ENCODE assay signal across 15 mouse cellular contexts in the genomic region with DNA sequence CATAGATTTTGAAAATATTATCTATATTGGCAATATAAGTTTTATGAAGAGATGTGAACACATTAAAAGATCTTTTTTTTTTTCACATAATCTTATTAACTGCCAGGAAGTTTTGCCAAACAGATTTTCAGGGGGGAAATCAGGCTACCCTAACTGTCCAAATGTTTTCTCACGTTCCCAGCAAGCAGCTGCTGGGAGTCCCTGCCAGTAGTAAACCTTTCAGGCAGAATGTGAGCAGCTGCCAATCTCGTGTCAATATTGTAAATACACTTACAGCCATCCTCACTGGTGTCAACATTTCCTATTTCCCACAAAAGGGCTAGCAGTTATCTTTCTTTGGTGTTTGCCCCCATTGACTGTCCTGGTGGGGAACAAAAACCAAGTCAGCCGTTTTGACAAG.
A peak's percentile ranks its signal among the peaks of the same experiment; 100 is the strongest.
DNase-seq lines count a peak whose midpoint lies in the region; ATAC-seq and TF ChIP-seq lines count a peak whose summit lies in the region.
"Had no signal": no experiment of that assay in that cellular context is flagged by ENCODE, and none has a peak within 500 bp of the region (broad histone marks: within the 10 kb centered on the region; RNA-seq: fewer than 3 reads in every experiment).

No protein-coding gene starts in this region.

- H3K4me2 ChIP-seq in forebrain, embryonic 14.5 days (ENCODE audit: low read length): no peak overlapping the region
- H3K4me2 ChIP-seq in forebrain, embryonic 12.5 days: no peak overlapping the region
- H3K4me2 ChIP-seq in forebrain, embryonic 16.5 days (ENCODE audit: low read length): no peak overlapping the region
- no peak overlapping the region for H3K4me2 ChIP-seq in hindbrain, postnatal 0 days (ENCODE audit: low read depth, low read length)
- H3K4me2 ChIP-seq: embryonic facial prominence, embryonic 12.5 days had no signal

- no peaks in the 10 kb centered on the region for H3K9me3 ChIP-seq in forebrain, embryonic 14.5 days (replicated peaks; ENCODE audit: control insufficient read depth, low read length)
- no peaks in the 10 kb centered on the region for H3K9me3 ChIP-seq in forebrain, embryonic 12.5 days
- no peaks in the 10 kb centered on the region for H3K9me3 ChIP-seq in forebrain, embryonic 16.5 days (ENCODE audit: control insufficient read depth, low read length)
- H3K9me3 ChIP-seq in forebrain, embryonic 10.5 days: no peaks in the 10 kb centered on the region
- H3K9me3 ChIP-seq in hindbrain, postnatal 0 days (ENCODE audit: low read length): no peaks in the 10 kb centered on the region
- H3K9me3 ChIP-seq: embryonic facial prominence, embryonic 10.5 days; embryonic facial prominence, embryonic 12.5 days had no signal

- TF ChIP-seq POLR2A in brain, embryonic 14.5 days (IDR thresholded peaks at IDR 0.05; ENCODE audit: borderline replicate concordance, extremely low read depth, insufficient read depth, insufficient read length, poor library complexity, severe bottlenecking): no peak

- TF ChIP-seq CTCF in brain, embryonic 14.5 days (IDR thresholded peaks at IDR 0.05; ENCODE audit: borderline replicate concordance, extremely low read depth, insufficient read depth, insufficient read length): no peak
- TF ChIP-seq CTCF in hindbrain, postnatal 0 days (IDR thresholded peaks at IDR 0.05; ENCODE audit: low read depth): no peak

- H3K4me1 ChIP-seq in forebrain, embryonic 14.5 days (ENCODE audit: control insufficient read depth, insufficient read depth, low read length): no peaks in the 10 kb centered on the region
- 0 out of 2 replicates have a peak, but pooled peaks cover 4% of the 10 kb centered on the region for H3K4me1 ChIP-seq in forebrain, embryonic 12.5 days
- peaks cover 3% of the 10 kb centered on the region; the same call in 1 of the 2 replicates for H3K4me1 ChIP-seq in forebrain, embryonic 16.5 days (replicated peaks; ENCODE audit: control insufficient read depth, insufficient read depth, low read length)
- H3K4me1 ChIP-seq in forebrain, embryonic 10.5 days: peaks cover 9% of the 10 kb centered on the region
- H3K4me1 ChIP-seq in hindbrain, postnatal 0 days (ENCODE audit: insufficient read depth, low read length): no peaks in the 10 kb centered on the region
- H3K4me1 ChIP-seq: embryonic facial prominence, embryonic 12.5 days had no signal

- DNase-seq in forebrain, embryonic 14.5 days (ENCODE audit: low spot score): peak; percentile 70
- no peak for DNase-seq in forebrain, embryonic 10.5 days (ENCODE audit: extremely low spot score, low spot score)
- peak; percentile 75 for DNase-seq in brain, embryonic 14.5 days (ENCODE audit: low read depth)
- DNase-seq in hindbrain, postnatal 0 days (ENCODE audit: low spot score): no peak
- DNase-seq: adrenal gland, adult 2 months; adrenal gland, postnatal 10 days; adrenal gland, postnatal 25 days; cerebellum, adult 11-12 months; cerebellum, adult 2 months; cerebellum, adult 9-11 months; cerebellum, postnatal 25 days had no signal

- H3K9ac ChIP-seq in forebrain, embryonic 14.5 days (ENCODE audit: low read length): no peak overlapping the region
- no peak overlapping the region for H3K9ac ChIP-seq in forebrain, embryonic 12.5 days
- H3K9ac ChIP-seq in forebrain, embryonic 16.5 days (replicated peaks; ENCODE audit: low read depth, low read length): no peak overlapping the region
- no peak overlapping the region for H3K9ac ChIP-seq in hindbrain, postnatal 0 days (replicated peaks; ENCODE audit: low read length)
- H3K9ac ChIP-seq: embryonic facial prominence, embryonic 12.5 days had no signal

- H3K36me3 ChIP-seq in forebrain, embryonic 14.5 days (ENCODE audit: control insufficient read depth, insufficient read depth, low read length): no peaks in the 10 kb centered on the region
- no peaks in the 10 kb centered on the region for H3K36me3 ChIP-seq in forebrain, embryonic 12.5 days (replicated peaks)
- H3K36me3 ChIP-seq in forebrain, embryonic 16.5 days (ENCODE audit: control insufficient read depth, insufficient read depth): no peaks in the 10 kb centered on the region
- no peaks in the 10 kb centered on the region for H3K36me3 ChIP-seq in forebrain, embryonic 10.5 days (replicated peaks)
- no peaks in the 10 kb centered on the region for H3K36me3 ChIP-seq in hindbrain, postnatal 0 days (ENCODE audit: insufficient read depth, low read length)
- H3K36me3 ChIP-seq: embryonic facial prominence, embryonic 10.5 days; embryonic facial prominence, embryonic 12.5 days had no signal

- no peaks in the 10 kb centered on the region for H3K27me3 ChIP-seq in forebrain, embryonic 14.5 days (replicated peaks; ENCODE audit: control insufficient read depth, insufficient read depth, low read length)
- no peaks in the 10 kb centered on the region for H3K27me3 ChIP-seq in forebrain, embryonic 12.5 days
- no peaks in the 10 kb centered on the region for H3K27me3 ChIP-seq in forebrain, embryonic 16.5 days (replicated peaks; ENCODE audit: control insufficient read depth, insufficient read depth, low read length)
- no peaks in the 10 kb centered on the region for H3K27me3 ChIP-seq in forebrain, embryonic 10.5 days (ENCODE audit: poor library complexity, severe bottlenecking)
- no peaks in the 10 kb centered on the region for H3K27me3 ChIP-seq in hindbrain, postnatal 0 days (ENCODE audit: insufficient read depth, low read length)
- H3K27me3 ChIP-seq: embryonic facial prominence, embryonic 12.5 days had no signal

- H3K27ac ChIP-seq in forebrain, embryonic 14.5 days (ENCODE audit: low read depth, low read length): no peak overlapping the region
- H3K27ac ChIP-seq in forebrain, embryonic 12.5 days: no peak overlapping the region
- no peak overlapping the region for H3K27ac ChIP-seq in forebrain, embryonic 16.5 days (ENCODE audit: low read length)
- no peak overlapping the region for H3K27ac ChIP-seq in forebrain, embryonic 10.5 days
- H3K27ac ChIP-seq in hindbrain, postnatal 0 days: no peak overlapping the region
- H3K27ac ChIP-seq: embryonic facial prominence, embryonic 10.5 days; embryonic facial prominence, embryonic 12.5 days had no signal

- peak; percentile 63; the same call in 1 of the 2 replicates for ATAC-seq in forebrain, embryonic 14.5 days
- no peak for ATAC-seq in forebrain, embryonic 12.5 days (ENCODE audit: low FRiP score)
- ATAC-seq in forebrain, embryonic 16.5 days: peak; percentile 59; the same call in 1 of the 2 replicates
- no peak for ATAC-seq in hindbrain, postnatal 0 days

- no peak overlapping the region for H3K4me3 ChIP-seq in forebrain, embryonic 14.5 days (ENCODE audit: low read depth, low read length)
- no peak overlapping the region for H3K4me3 ChIP-seq in forebrain, embryonic 12.5 days (replicated peaks)
- no peak overlapping the region for H3K4me3 ChIP-seq in forebrain, embryonic 16.5 days (replicated peaks; ENCODE audit: low read length)
- H3K4me3 ChIP-seq in forebrain, embryonic 10.5 days: no peak overlapping the region
- no peak overlapping the region for H3K4me3 ChIP-seq in hindbrain, postnatal 0 days (ENCODE audit: low read length)
- H3K4me3 ChIP-seq: embryonic facial prominence, embryonic 10.5 days; embryonic facial prominence, embryonic 12.5 days had no signal

- 38% methylated on average over 3 of the region's 3 CpGs for WGBS in forebrain, embryonic 14.5 days
- WGBS in forebrain, embryonic 12.5 days: 41% methylated on average over 3 of the region's 3 CpGs
- WGBS in forebrain, embryonic 16.5 days: 24% methylated on average over 3 of the region's 3 CpGs
- WGBS in forebrain, embryonic 10.5 days: 61% methylated on average over 3 of the region's 3 CpGs
- WGBS in hindbrain, postnatal 0 days: 35% methylated on average over 3 of the region's 3 CpGs

Comparison
In these comparisons a context has a peak if more than half of its experiments do, and no peak if none do; other contexts are left out.
1. ATAC-seq: peak in forebrain, embryonic 14.5 days (single experiment) and forebrain, embryonic 16.5 days (single experiment); none in forebrain, embryonic 12.5 days (single experiment) and hindbrain, postnatal 0 days (single experiment).
2. DNase-seq: peak in forebrain, embryonic 14.5 days (single experiment) and brain, embryonic 14.5 days (single experiment); none in forebrain, embryonic 10.5 days (single experiment) and hindbrain, postnatal 0 days (single experiment).